Mouse (Mus musculus) G1E (cell line): ENCODE measurements around the gene Ech1. TPM values are rescaled to one million over a fixed set of nuclear protein-coding genes. Genes with fewer than 3 reads are reported as not detected.

ENCODE experiments used
- ATAC-seq: 2 replicates; pipeline ENCODE4 v1.8.0; 2016; ENCODE audit warnings: mild to moderate bottlenecking; ENCODE audit not compliant: insufficient number of reproducible peaks, poor library complexity, low FRiP score, severe bottlenecking; ENCODE audit errors: extremely low read depth
- DNase-seq: peaks from one replicate; pipeline ENCODE4 v3.0.0; 2012; ENCODE audit warnings: low spot score
- H3K27me3 ChIP-seq: 2 replicates; pipeline ENCODE4 v1.6.1; 2012; ENCODE audit warnings: mild to moderate bottlenecking, low read length, inconsistent platforms; ENCODE audit not compliant: insufficient read depth
- H3K36me3 ChIP-seq: replicated peaks from 2 replicates; pipeline ENCODE3; 2012; ENCODE audit warnings: mild to moderate bottlenecking, inconsistent platforms
- H3K4me1 ChIP-seq: 2 replicates; pipeline ENCODE4 v1.6.1; 2012; ENCODE audit warnings: low read depth, low read length, inconsistent platforms, mixed read lengths; ENCODE audit not compliant: insufficient read depth
- H3K4me3 ChIP-seq: 2 replicates; pipeline ENCODE4 v1.5.1; 2012; ENCODE audit warnings: low read depth, mild to moderate bottlenecking, inconsistent platforms, low read length, moderate library complexity, mixed read lengths
- H3K9me3 ChIP-seq: replicated peaks from 2 replicates; pipeline ENCODE4 v1.6.1; 2012; ENCODE audit warnings: inconsistent platforms
- CTCF ChIP-seq: IDR thresholded peaks from 2 replicates; pipeline ENCODE4 v1.5.1; 2012; ENCODE audit warnings: low read depth, low read length, inconsistent platforms, mixed read lengths
- GATA1 ChIP-seq: IDR thresholded peaks from 2 replicates; pipeline ENCODE4 v1.6.1; 2012; ENCODE audit warnings: borderline replicate concordance, low read length, inconsistent platforms, mixed read lengths
- GATA2 ChIP-seq: IDR thresholded peaks from 2 replicates; pipeline ENCODE4 v1.6.1; 2012; ENCODE audit warnings: low read depth, low read length, inconsistent platforms, borderline replicate concordance
- POLR2AphosphoS5 ChIP-seq: IDR thresholded peaks from 2 replicates; pipeline ENCODE4 v1.6.1; 2012; ENCODE audit warnings: low read depth, low read length, inconsistent platforms; ENCODE audit not compliant: insufficient replicate concordance
- TAL1 ChIP-seq: conservative IDR thresholded peaks from 2 replicates; pipeline ENCODE4 v1.6.1; 2012; ENCODE audit warnings: low read depth, low read length, inconsistent platforms, mixed read lengths
- polyA plus RNA-seq: library from polyadenylated mRNA; stranded (reverse); fragments of >175 nt; gene quantifications from 2 replicates; pipeline ENCODE4 v1.2.3, GENCODE M21; 2012
- total RNA-seq, 2 experiments: library from RNA; stranded (forward) in 1 of 2; stranded (reverse) in 1 of 2; fragments of 200-1000 nt in 1 of 2; fragments of >200 nt in 1 of 2; fragmentation: Nextera tagmentation in 1 of 2; gene quantifications; 2 replicates each; pipeline ENCODE4 v1.2.3; 2014 to 2017

Ech1 gene
- total and polyA plus RNA-seq, 3 experiments = 33.1 to 102 (median 78.5) TPM

DNA sequence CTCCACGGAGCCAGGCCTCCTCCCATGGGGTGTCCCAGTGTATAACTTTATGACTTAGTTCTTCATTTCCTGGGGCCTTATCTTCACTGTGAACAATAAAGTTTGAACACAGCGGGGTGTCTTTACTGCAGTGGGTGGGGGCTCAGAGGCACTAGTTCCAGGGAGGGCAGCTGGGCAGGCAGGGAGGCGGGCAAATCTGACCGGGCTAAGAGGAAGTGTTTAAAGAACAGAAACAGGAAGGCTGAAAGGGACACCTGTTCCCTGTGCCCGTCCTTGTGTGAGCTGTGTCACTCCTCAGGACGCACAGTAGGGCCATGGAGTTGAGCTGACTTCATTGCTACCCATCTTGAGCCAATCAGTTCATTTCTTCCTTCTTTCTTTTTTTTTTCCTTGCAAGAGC is 7.1 kb downstream of the Ech1 start:
- no peak overlapping the region for H3K4me3 ChIP-seq
- DNase-seq (no peak), ATAC-seq (no peak)
- peaks cover 46% of the 10 kb centered on the region for H3K36me3 ChIP-seq
- H3K27me3 ChIP-seq = peaks cover 25% of the 10 kb centered on the region
- H3K4me1 ChIP-seq = peaks cover 15% of the 10 kb centered on the region
- H3K9me3 ChIP-seq = peaks cover 7% of the 10 kb centered on the region
- TF ChIP-seq TAL1 (no peak), GATA2 (no peak), POLR2AphosphoS5 (no peak)

DNA sequence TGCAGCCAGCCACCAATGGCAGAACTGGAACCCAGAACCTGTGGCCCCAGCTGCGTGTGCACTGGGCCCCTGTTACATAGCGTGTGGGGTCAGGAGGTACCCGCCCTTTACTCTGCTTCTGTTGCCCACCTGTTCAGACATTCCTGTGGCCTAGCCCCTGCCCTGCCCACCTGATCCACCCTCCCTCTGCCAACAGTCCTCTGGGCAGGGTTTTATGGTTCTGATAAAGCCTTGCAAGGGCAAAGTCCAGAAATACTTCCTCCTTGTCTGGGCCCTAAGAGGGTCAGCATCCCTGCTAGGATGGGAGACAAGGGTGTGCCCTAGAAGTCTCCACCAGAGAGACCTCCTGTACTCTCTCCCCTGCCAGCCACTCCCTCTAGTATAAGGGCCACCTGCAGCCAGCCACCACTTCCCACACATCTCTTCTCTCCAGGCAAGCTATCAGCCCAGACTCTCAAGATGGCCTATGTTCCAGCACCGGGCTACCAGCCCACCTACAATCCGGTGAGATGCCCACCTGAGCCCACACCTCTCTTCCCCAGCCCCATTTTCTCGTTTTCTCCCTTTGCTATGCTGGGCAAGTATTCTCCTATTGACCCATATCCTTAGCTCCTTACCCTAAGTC is 8.8 kb downstream of the Ech1 start, which contains the start of gene Lgals4:
Lgals4 (plus strand) TSS at position 132 of the 625 bp plus-strand sequence.
- Histone ChIP-seq H3K4me1 (peaks cover 10% of the 10 kb centered on the region), H3K27me3 (peaks cover 29% of the 10 kb centered on the region), H3K4me3 (no peak within 1 kb of the TSS), H3K36me3 (peaks cover 34% of the 10 kb centered on the region), H3K9me3 (peaks cover 7% of the 10 kb centered on the region)
- DNase-seq (no peak), ATAC-seq (no peak; the same call in 1 of the 2 replicates)
- TF ChIP-seq GATA2 = no peak
- no peak for TF ChIP-seq POLR2AphosphoS5
- TF ChIP-seq CTCF = no peak
- no peak for TF ChIP-seq GATA1
- TF ChIP-seq TAL1 = no peak

DNA sequence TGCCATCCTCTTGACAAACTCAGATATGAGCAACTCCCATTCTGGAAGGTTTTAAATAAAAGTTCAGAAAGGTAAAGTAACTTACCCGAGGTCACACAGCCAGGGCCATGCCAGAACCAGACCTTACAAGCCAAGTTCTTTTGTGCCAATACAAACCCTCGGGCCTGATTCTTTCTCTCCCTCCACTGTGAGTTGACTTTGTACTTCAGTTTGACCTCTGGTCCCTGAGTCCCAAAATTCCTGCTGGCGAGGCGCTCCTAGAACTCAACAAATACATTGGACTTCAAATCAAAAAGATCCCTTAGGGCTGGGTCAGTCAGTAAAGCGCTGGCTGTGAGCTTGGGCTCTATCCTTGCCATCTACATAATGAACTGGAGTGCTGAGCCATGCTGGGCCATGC is 11.9 kb downstream of the Ech1 start:
- no peak overlapping the region for H3K4me3 ChIP-seq
- DNase-seq (no peak), ATAC-seq (no peak)
- peaks cover 4% of the 10 kb centered on the region for H3K4me1 ChIP-seq
- TF ChIP-seq CTCF = no peak
- no peak for TF ChIP-seq POLR2AphosphoS5
- no peak for TF ChIP-seq GATA2
- no peak for TF ChIP-seq GATA1
- TF ChIP-seq TAL1 = no peak
- H3K9me3 ChIP-seq = no peaks in the 10 kb centered on the region
- H3K36me3 ChIP-seq = peaks cover 5% of the 10 kb centered on the region
- peaks cover 37% of the 10 kb centered on the region for H3K27me3 ChIP-seq

DNA sequence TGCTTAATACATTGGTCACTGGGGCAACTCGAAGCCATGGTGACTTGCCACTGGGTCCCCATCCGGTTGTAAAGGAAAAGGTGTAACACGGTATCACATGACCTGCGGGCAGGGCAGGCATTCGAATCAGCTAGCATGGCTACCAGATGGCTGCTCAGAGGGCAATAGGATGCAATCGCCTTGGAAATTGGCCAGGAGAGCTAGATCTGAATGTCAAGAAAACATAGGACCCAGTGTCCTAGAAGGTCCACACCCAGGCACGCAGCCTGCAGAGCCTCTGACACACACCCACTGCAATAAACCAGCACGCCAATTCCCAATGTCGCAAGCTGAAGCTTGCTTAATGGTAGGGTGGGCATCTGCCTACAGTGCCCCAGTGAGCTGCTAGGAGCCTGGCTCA is 13.3 kb downstream of the Ech1 start:
- no peaks in the 10 kb centered on the region for H3K9me3 ChIP-seq
- H3K4me3 ChIP-seq = no peak overlapping the region
- DNase-seq (no peak), ATAC-seq (no peak)
- no peaks in the 10 kb centered on the region; the same call in 1 of the 2 replicates for H3K4me1 ChIP-seq
- H3K36me3 ChIP-seq = no peaks in the 10 kb centered on the region
- peaks cover 39% of the 10 kb centered on the region for H3K27me3 ChIP-seq
- TF ChIP-seq GATA2 (no peak), GATA1 (no peak), TAL1 (no peak), POLR2AphosphoS5 (no peak), CTCF (no peak)

DNA sequence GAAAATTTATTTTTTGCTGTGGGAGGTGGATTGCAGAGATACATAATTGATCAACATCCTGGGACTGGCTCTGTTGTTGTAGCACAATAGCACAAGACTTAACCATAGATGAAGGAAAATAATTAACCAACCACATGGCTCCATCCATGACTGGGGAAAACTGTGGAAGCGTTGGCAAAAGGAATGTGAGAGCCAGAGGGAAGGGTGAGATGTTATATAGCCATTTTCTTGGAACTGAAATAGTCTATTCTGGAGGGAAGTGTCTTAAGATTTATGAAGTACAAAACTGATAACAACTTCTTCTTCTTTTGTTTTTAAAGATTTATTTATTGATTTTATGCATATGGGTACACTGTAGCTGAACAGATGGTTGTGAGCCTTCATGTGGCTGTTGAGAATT is 22.3 kb downstream of the Ech1 start:
- DNase-seq (no peak), ATAC-seq (no peak)
- TF ChIP-seq TAL1 (no peak), CTCF (no peak), GATA2 (no peak), GATA1 (no peak), POLR2AphosphoS5 (no peak)
- Histone ChIP-seq H3K27me3 (peaks cover 19% of the 10 kb centered on the region), H3K36me3 (no peaks in the 10 kb centered on the region), H3K4me1 (no peaks in the 10 kb centered on the region; the same call in 1 of the 2 replicates), H3K4me3 (no peak overlapping the region), H3K9me3 (no peaks in the 10 kb centered on the region)

DNA sequence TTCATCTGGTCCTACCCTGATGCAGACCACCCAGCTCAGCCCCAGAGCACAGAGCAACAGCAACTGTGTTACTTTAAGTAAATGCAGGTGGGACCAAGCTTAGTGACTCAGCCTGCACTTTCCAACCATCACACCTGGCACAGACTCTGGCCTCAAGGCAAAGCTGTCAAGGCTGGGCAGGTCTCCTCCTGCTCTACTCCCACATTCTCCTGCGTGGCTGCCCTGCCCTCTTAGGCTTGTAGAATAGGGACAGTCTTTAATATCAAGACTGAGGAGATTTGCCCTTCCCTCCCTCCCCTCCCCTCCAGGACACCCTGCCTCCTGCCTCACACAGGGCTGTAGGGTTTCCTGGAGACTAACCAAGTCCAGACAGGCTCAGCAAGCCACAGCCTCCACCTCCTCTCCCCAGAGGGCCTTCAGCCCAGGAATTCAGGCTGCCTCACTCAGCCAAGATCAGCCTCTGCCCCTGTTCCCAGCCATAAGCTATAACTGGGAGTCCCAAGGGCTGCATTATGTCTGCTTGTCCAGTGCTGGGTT is 24.8 kb downstream of the Ech1 start:
- ATAC-seq = no peak
- no peak overlapping the region for H3K4me3 ChIP-seq

GRCm38 (mm10) chr7:28850642-28851041 is 25.6 kb downstream of the Ech1 start:
- ATAC-seq (no peak), DNase-seq (no peak)
- TF ChIP-seq CTCF (no peak), TAL1 (no peak), GATA1 (no peak), POLR2AphosphoS5 (no peak), GATA2 (no peak)
- Histone ChIP-seq H3K4me3 (no peak overlapping the region), H3K27me3 (peaks cover 21% of the 10 kb centered on the region), H3K9me3 (no peaks in the 10 kb centered on the region), H3K4me1 (no peaks in the 10 kb centered on the region), H3K36me3 (no peaks in the 10 kb centered on the region)

More for the DNA sequence above, 24.8 kb downstream of the Ech1 start:
- no peak for TF ChIP-seq GATA2
- no peak for TF ChIP-seq POLR2AphosphoS5
- TF ChIP-seq CTCF = no peak
- no peak for TF ChIP-seq TAL1
- TF ChIP-seq GATA1 = no peak
- H3K4me1 ChIP-seq = no peaks in the 10 kb centered on the region
- H3K36me3 ChIP-seq = no peaks in the 10 kb centered on the region
- H3K9me3 ChIP-seq = no peaks in the 10 kb centered on the region
- peaks cover 21% of the 10 kb centered on the region for H3K27me3 ChIP-seq
- no peak for DNase-seq
